Comparison of ENCODE assay signal across 17 mouse cellular contexts in genomic region chr15:62290687-62291086, GRCm38 (mm10).
A peak's percentile ranks its signal among the peaks of the same experiment; 100 is the strongest.
DNase-seq lines count a peak whose midpoint lies in the region; TF ChIP-seq lines count a peak whose summit lies in the region.
"Had no signal": no experiment of that assay in that cellular context is flagged by ENCODE, and none has a peak within 500 bp of the region (broad histone marks: within the 10 kb centered on the region; RNA-seq: fewer than 3 reads in every experiment).

No protein-coding gene starts in this region.

- no peak overlapping the region for H3K27ac ChIP-seq in CH12.LX (ENCODE audit: insufficient read depth, low read depth)

- no peak for TF ChIP-seq CTCF in CH12.LX (conservative IDR thresholded peaks at IDR 0.05 in 1 of 2, IDR thresholded peaks at IDR 0.05 in 1 of 2; ENCODE audit: low read depth in 2 of 2, low read length in 2 of 2)

- H3K9ac ChIP-seq in CH12.LX (ENCODE audit: insufficient read depth, low read depth) = no peak overlapping the region

- dilution Hi-C loops in CH12.LX (cut with MboI; ENCODE audit: extremely low pct_ligation_motif_present, extremely low pct_unique_long_range_greater_than_20kb, low sequenced_read_pairs) = no loop called here

- no peak for TF ChIP-seq POLR2A in CH12.LX (IDR thresholded peaks at IDR 0.05; ENCODE audit: low read depth, low read length)

- TF ChIP-seq RAD21 in CH12.LX (IDR thresholded peaks at IDR 0.05; ENCODE audit: low read depth, low read length) = no peak

- intact Hi-C loops in heart, postnatal 36 days (cut with DNase I) = no loop called here

- H3K4me2 ChIP-seq in CH12.LX (ENCODE audit: insufficient read depth, low read depth, poor library complexity, severe bottlenecking) = no peak overlapping the region

- no peaks in the 10 kb centered on the region for H3K9me3 ChIP-seq in CH12.LX (replicated peaks; ENCODE audit: low read length)
- H3K9me3 ChIP-seq: G1E had no signal

- H3K4me1 ChIP-seq in CH12.LX (ENCODE audit: control insufficient read depth in 1 of 2, insufficient read depth in 2 of 2) = peaks cover 29 to 57% of the 10 kb centered on the region in 2 experiments

- TF ChIP-seq EP300 in CH12.LX (IDR thresholded peaks at IDR 0.05; ENCODE audit: low read length) = no peak

- DNase-seq in heart, adult 11 months = peak; percentile 53
- DNase-seq in heart, postnatal 36 days = no peak
- no peak for DNase-seq in CH12.LX (ENCODE audit: extremely low read depth)
- no peak for DNase-seq in left cerebral cortex, adult 8-10 months (ENCODE audit: low spot score in 2 of 2)
- DNase-seq: adrenal gland, adult 2 months; adrenal gland, adult 8-10 months; adrenal gland, postnatal 10 days; adrenal gland, postnatal 14 days; adrenal gland, postnatal 25 days; adrenal gland, postnatal 36 days; B cell, adult 2 months; cerebellum, adult 11 months; cerebellum, adult 11-12 months; cerebellum, adult 18-20 months; cerebellum, adult 2 months had no signal

- in situ Hi-C loops in CH12.LX (cut with MboI; ENCODE audit: low pct_ligation_motif_present, low pct_unique_long_range_greater_than_20kb, low sequenced_read_pairs) = no loop called here

- no peaks in the 10 kb centered on the region for H3K79me2 ChIP-seq in CH12.LX (replicated peaks; ENCODE audit: control insufficient read depth, extremely low read depth, insufficient read depth, poor library complexity, severe bottlenecking)

- no peaks in the 10 kb centered on the region for H3K27me3 ChIP-seq in CH12.LX (replicated peaks)
- H3K27me3 ChIP-seq: Patski had no signal

- H3K4me3 ChIP-seq in CH12.LX (replicated peaks in 1 of 3; ENCODE audit: low read depth in 2 of 3, low read length in 2 of 3, poor library complexity in 1 of 3) = no peak overlapping the region

- H3K36me3 ChIP-seq in CH12.LX (replicated peaks in 1 of 2; ENCODE audit: control insufficient read depth in 1 of 2, insufficient read depth in 1 of 2, low read length in 1 of 2) = no peaks in the 10 kb centered on the region
- H3K36me3 ChIP-seq: G1E had no signal

TF ChIP-seq in CH12.LX, 34 proteins besides CTCF, POLR2A, EP300 and RAD21:
- no peak for TF ChIP-seq SMC3 (IDR thresholded peaks at IDR 0.05; ENCODE audit: low read depth, low read length)
- peak; percentile 72 for TF ChIP-seq MAX (IDR thresholded peaks at IDR 0.05; ENCODE audit: low read length)
- 0 out of 2 replicates have a peak, but pooled peaks have one; percentile 42 for TF ChIP-seq MYC (IDR thresholded peaks at IDR 0.05; ENCODE audit: low read depth, low read length)
